Mouse (Mus musculus) limb, embryonic 13.5 days (tissue): ENCODE results near the gene Slc8a3. TPM values are rescaled to one million over a fixed set of nuclear protein-coding genes. Genes with fewer than 3 reads are reported as not detected.

Source experiments
- ATAC-seq: fragments of 200-750 bp; cut with Nextera tagmentation; 2 replicates; pipeline ENCODE4 v1.8.0; 2017; ENCODE audit warnings: low read depth, moderate number of reproducible peaks, moderate TSS enrichment; ENCODE audit not compliant: low FRiP score
- H3K27ac ChIP-seq: fragments of 300-500 bp; sonication (generic); 2 replicates; pipeline ENCODE4 v1.5.1; 2015; ENCODE audit warnings: inconsistent platforms, mild to moderate bottlenecking, moderate library complexity
- H3K27me3 ChIP-seq: fragments of 300-500 bp; sonication (generic); 2 replicates; pipeline ENCODE4 v1.6.1; 2015; ENCODE audit warnings: mild to moderate bottlenecking, inconsistent platforms
- H3K36me3 ChIP-seq: fragments of 300-500 bp; sonication (generic); 2 replicates; pipeline ENCODE4 v1.6.1; 2015; ENCODE audit warnings: inconsistent platforms, mild to moderate bottlenecking, moderate library complexity
- H3K4me1 ChIP-seq: fragments of 300-500 bp; sonication (generic); 2 replicates; pipeline ENCODE4 v1.6.1; 2015; ENCODE audit warnings: inconsistent platforms
- H3K4me2 ChIP-seq: fragments of 300-500 bp; sonication (generic); replicated peaks from 2 replicates; pipeline ENCODE4 v1.6.1; 2015; ENCODE audit warnings: inconsistent platforms, mild to moderate bottlenecking, moderate library complexity
- H3K4me3 ChIP-seq: fragments of 300-500 bp; sonication (generic); 2 replicates; pipeline ENCODE4 v1.5.1; 2015; ENCODE audit warnings: moderate library complexity, mild to moderate bottlenecking, inconsistent platforms
- H3K9ac ChIP-seq: fragments of 300-500 bp; sonication (generic); 2 replicates; pipeline ENCODE4 v1.6.1; 2015; ENCODE audit warnings: mild to moderate bottlenecking, inconsistent platforms
- H3K9me3 ChIP-seq: fragments of 300-500 bp; sonication (generic); 2 replicates; pipeline ENCODE4 v1.6.1; 2016; ENCODE audit warnings: inconsistent platforms
- WGBS: fragments of 180-500 bp; shearing (Covaris S2); methylation state at CpG from one replicate; pipeline ENCODE4 v1.1.7; 2015; 5-methylcytosine and 5-hydroxymethylcytosine counted together
- polyA plus RNA-seq: library from polyadenylated mRNA; unstranded; fragments of >200 nt; fragmentation: Nextera tagmentation; extraction: Ambion mirVana; gene quantifications from 2 replicates; pipeline ENCODE4 v1.2.1, GENCODE M21; 2015

The Slc8a3 gene
- polyA plus RNA-seq, 1 experiment from 2014 or later: 1.5 TPM

DNA sequence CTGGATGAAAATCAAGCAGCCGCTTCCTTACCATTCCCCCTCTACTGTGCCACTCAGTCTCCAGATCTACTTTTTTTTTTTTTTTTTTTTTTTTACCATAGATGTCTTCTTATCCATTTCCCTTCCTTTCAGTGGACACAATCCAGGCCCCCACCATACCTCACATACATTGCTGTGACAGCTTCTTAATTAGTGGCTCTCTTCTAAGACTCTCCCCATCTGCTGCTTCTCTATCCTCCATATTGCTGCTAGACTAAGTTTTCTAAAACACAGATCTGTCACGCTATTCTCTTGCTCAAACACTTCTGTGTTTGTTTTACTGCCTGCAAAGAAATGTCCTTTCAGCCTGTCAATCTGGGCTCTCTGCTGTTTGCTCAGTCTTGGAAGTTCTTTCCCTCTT lies 54.9 kb downstream of the Slc8a3 start:
- H3K27ac ChIP-seq: no peak overlapping the region
- WGBS: 84% methylated on average over 2 of the region's 2 CpGs
- H3K4me1 ChIP-seq: no peaks in the 10 kb centered on the region
- H3K4me2 ChIP-seq: no peak overlapping the region
- no peaks in the 10 kb centered on the region for H3K27me3 ChIP-seq
- no peaks in the 10 kb centered on the region for H3K9me3 ChIP-seq
- H3K9ac ChIP-seq: no peak overlapping the region
- ATAC-seq: no peak
- H3K4me3 ChIP-seq: no peak overlapping the region
- H3K36me3 ChIP-seq: no peaks in the 10 kb centered on the region

DNA sequence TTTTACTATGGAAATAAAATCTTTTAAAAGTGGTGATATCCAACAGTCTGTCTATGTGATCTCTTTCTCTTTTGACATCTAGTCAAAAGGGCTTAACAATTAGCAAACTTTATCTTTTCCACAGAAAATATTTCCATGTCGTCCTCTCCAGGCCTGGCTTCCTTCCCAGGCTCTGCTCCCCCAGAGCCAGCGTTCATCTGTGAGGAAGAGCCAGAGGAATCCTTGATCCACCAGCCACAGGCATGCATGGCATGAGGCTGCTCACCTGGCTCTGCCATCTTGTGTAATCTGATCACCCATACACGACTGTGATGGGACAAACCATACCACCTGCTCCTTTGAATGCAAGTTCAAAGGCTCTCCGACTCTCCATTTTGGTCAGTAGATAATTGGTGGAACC lies 58.4 kb downstream of the Slc8a3 start:
- H3K36me3 ChIP-seq: no peaks in the 10 kb centered on the region
- H3K4me2 ChIP-seq: no peak overlapping the region
- no peak overlapping the region for H3K9ac ChIP-seq
- H3K27me3 ChIP-seq: no peaks in the 10 kb centered on the region
- no peak for ATAC-seq
- no peaks in the 10 kb centered on the region for H3K9me3 ChIP-seq
- no peaks in the 10 kb centered on the region for H3K4me1 ChIP-seq
- 68% methylated on average over 4 of the region's 4 CpGs for WGBS
- H3K4me3 ChIP-seq: no peak overlapping the region
- H3K27ac ChIP-seq: no peak overlapping the region

DNA sequence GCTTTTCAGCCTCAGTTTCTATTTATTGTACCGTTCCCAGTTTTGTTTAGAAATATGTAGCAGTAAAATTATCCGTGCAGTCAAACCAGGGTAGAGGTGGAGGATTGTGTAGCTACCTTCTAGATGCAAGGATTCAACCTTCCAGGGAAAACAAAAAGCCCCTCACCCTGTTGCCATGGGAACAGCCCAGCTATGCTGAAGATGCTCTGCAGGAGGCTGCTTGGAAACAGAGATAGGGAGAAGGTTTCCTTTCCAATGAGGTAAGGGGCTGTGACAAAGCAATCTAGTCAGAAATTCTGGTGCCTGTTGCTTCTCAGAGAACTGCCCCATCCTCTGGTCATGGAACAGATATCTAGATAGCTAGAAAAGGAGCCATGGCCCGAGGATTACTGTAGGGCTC lies 59.6 kb downstream of the Slc8a3 start:
- Histone ChIP-seq H3K4me2 (no peak overlapping the region), H3K4me3 (no peak overlapping the region), H3K9ac (no peak overlapping the region), H3K36me3 (no peaks in the 10 kb centered on the region), H3K27ac (no peak overlapping the region), H3K4me1 (no peaks in the 10 kb centered on the region), H3K9me3 (no peaks in the 10 kb centered on the region), H3K27me3 (no peaks in the 10 kb centered on the region)
- 58% methylated on average over 3 of the region's 3 CpGs for WGBS
- no peak for ATAC-seq

DNA sequence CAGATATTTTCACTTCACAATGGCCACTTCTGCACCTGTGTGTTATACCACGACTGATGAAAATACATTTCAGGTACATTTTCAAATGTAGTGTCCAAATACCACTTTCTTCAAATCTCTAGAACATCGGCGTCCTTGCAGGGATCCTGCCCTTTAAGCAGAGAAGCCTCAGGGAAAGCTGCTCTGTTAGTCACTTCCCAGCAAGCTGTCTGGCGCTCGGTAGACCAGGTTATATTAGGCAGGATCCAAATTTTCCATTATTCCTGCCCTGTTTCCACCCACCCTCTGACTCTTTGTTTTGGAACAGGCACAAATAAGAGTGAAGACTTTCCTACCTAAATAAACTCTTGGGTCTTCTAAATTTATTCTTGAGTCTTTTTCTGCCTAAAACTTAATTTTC lies 63.7 kb downstream of the Slc8a3 start:
- no peaks in the 10 kb centered on the region for H3K4me1 ChIP-seq
- H3K4me2 ChIP-seq: no peak overlapping the region
- no peak overlapping the region for H3K4me3 ChIP-seq
- H3K27me3 ChIP-seq: no peaks in the 10 kb centered on the region
- no peaks in the 10 kb centered on the region for H3K9me3 ChIP-seq
- 76% methylated on average over 5 of the region's 5 CpGs for WGBS
- no peak overlapping the region for H3K9ac ChIP-seq
- ATAC-seq: no peak
- no peaks in the 10 kb centered on the region for H3K36me3 ChIP-seq
- no peak overlapping the region for H3K27ac ChIP-seq

- H3K9ac ChIP-seq: no peak overlapping the region
- no peak overlapping the region for H3K27ac ChIP-seq
- H3K36me3 ChIP-seq: no peaks in the 10 kb centered on the region
- no peak for ATAC-seq
- H3K27me3 ChIP-seq: no peaks in the 10 kb centered on the region
- WGBS: 88% methylated on average over 6 of the region's 6 CpGs
- H3K4me2 ChIP-seq: no peak overlapping the region
- no peak overlapping the region for H3K4me3 ChIP-seq
- no peaks in the 10 kb centered on the region for H3K4me1 ChIP-seq
- no peaks in the 10 kb centered on the region for H3K9me3 ChIP-seq
Observed at GRCm38 (mm10) chr12:81262821-81263220, 70.2 kb downstream of the Slc8a3 start.

- H3K4me3 ChIP-seq: no peak overlapping the region
- no peaks in the 10 kb centered on the region for H3K36me3 ChIP-seq
- H3K4me2 ChIP-seq: no peak overlapping the region
- H3K9me3 ChIP-seq: no peaks in the 10 kb centered on the region
- no peaks in the 10 kb centered on the region for H3K4me1 ChIP-seq
- H3K27ac ChIP-seq: no peak overlapping the region
- no peak overlapping the region for H3K9ac ChIP-seq
- 89% methylated on average over 3 of the region's 3 CpGs for WGBS
- H3K27me3 ChIP-seq: no peaks in the 10 kb centered on the region
- ATAC-seq: no peak
Observed at GRCm38 (mm10) chr12:81258215-81258614, 74.8 kb downstream of the Slc8a3 start.

DNA sequence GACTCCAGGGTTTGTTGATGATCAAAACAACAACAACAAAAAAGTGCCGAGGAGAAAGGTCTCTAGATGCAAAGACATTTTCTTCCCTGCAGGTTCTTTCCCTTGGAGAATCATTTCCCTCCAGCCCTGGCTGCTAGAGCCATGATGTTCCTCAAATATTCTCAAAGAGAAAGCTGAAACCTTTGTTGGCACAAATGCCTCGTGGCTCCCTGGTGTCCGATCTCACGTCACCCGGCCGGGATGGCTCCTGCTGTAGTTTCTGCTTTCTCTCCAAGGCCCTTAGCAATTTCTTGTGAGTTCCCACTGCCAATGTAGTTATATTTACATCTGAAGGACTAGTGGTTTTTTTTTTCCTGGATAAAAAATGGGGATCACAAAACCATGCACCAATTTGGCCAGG lies 87.6 kb downstream of the Slc8a3 start:
- H3K9me3 ChIP-seq: no peaks in the 10 kb centered on the region
- H3K4me2 ChIP-seq: no peak overlapping the region
- 70% methylated on average over 6 of the region's 6 CpGs for WGBS
- no peak for ATAC-seq
- no peak overlapping the region for H3K27ac ChIP-seq
- no peak overlapping the region for H3K9ac ChIP-seq
- H3K4me1 ChIP-seq: no peaks in the 10 kb centered on the region
- no peaks in the 10 kb centered on the region for H3K36me3 ChIP-seq
- no peaks in the 10 kb centered on the region for H3K27me3 ChIP-seq
- no peak overlapping the region for H3K4me3 ChIP-seq

GRCm38 (mm10) chr12:81244954-81245353 lies 88.0 kb downstream of the Slc8a3 start:
- no peaks in the 10 kb centered on the region for H3K36me3 ChIP-seq
- no peak overlapping the region for H3K27ac ChIP-seq
- H3K9ac ChIP-seq: no peak overlapping the region
- 82% methylated on average over 7 of the region's 7 CpGs for whole genome bisulfite sequencing
- H3K4me2 ChIP-seq: no peak overlapping the region
- H3K27me3 ChIP-seq: no peaks in the 10 kb centered on the region
- H3K4me1 ChIP-seq: no peaks in the 10 kb centered on the region
- H3K4me3 ChIP-seq: no peak overlapping the region
- H3K9me3 ChIP-seq: no peaks in the 10 kb centered on the region
- ATAC-seq: no peak

DNA sequence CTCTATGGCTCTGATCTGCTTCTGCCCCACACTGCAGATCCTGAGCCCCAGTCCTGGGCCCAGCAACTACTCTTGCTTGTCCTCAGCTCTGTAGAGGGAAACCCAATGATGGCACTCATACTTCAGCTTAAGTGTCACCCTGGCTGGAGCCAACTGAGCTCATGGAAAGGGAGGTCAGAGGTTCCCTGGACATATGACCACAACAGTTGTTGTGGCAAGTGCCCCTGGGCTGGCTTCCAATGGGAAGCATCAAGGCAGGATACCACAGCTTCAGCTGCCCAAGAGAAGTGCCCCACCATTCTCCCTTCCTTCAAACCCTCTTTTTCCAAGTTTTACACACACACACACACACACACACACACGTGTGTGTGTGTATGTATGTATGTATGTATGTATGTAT lies 88.5 kb downstream of the Slc8a3 start:
- Histone ChIP-seq H3K27ac (no peak overlapping the region), H3K9ac (no peak overlapping the region), H3K27me3 (no peaks in the 10 kb centered on the region), H3K4me3 (no peak overlapping the region), H3K36me3 (no peaks in the 10 kb centered on the region), H3K4me2 (no peak overlapping the region), H3K4me1 (no peaks in the 10 kb centered on the region), H3K9me3 (no peaks in the 10 kb centered on the region)
- WGBS: 50% methylated on average over 1 of the region's 1 CpGs
- ATAC-seq: no peak

DNA sequence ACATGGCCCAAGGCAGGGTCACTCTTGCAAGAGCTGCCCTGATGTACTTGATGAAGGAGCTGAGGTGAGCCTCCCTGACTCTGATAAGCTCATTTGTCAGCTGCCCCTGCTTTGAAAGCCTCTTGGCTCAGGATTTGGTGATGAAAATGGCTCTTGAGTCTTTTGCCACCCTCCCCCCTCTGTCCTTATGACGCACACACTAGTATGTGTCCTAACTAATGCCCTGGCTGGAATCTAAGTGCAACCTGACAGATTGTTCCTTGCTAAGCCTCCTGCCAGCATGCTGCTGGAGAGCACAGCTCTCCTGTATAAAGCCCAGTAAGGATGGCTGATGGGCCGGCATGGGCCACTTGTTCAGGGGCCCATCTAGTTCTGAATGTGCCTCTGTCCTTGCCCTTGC lies 91.3 kb downstream of the Slc8a3 start:
- no peak overlapping the region for H3K4me3 ChIP-seq
- 72% methylated on average over 2 of the region's 2 CpGs for WGBS
- no peak overlapping the region for H3K4me2 ChIP-seq
- no peak for ATAC-seq
- H3K27me3 ChIP-seq: no peaks in the 10 kb centered on the region
- H3K27ac ChIP-seq: no peak overlapping the region
- no peak overlapping the region for H3K9ac ChIP-seq
- no peaks in the 10 kb centered on the region for H3K36me3 ChIP-seq
- no peaks in the 10 kb centered on the region for H3K4me1 ChIP-seq
- H3K9me3 ChIP-seq: no peaks in the 10 kb centered on the region

GRCm38 (mm10) chr12:81241096-81241495 lies 91.9 kb downstream of the Slc8a3 start:
- Histone ChIP-seq H3K36me3 (no peaks in the 10 kb centered on the region), H3K9me3 (no peaks in the 10 kb centered on the region), H3K4me2 (no peak overlapping the region), H3K27ac (no peak overlapping the region), H3K4me1 (no peaks in the 10 kb centered on the region), H3K27me3 (no peaks in the 10 kb centered on the region), H3K4me3 (no peak overlapping the region), H3K9ac (no peak overlapping the region)
- 82% methylated on average over 4 of the region's 4 CpGs for WGBS
- ATAC-seq: no peak

DNA sequence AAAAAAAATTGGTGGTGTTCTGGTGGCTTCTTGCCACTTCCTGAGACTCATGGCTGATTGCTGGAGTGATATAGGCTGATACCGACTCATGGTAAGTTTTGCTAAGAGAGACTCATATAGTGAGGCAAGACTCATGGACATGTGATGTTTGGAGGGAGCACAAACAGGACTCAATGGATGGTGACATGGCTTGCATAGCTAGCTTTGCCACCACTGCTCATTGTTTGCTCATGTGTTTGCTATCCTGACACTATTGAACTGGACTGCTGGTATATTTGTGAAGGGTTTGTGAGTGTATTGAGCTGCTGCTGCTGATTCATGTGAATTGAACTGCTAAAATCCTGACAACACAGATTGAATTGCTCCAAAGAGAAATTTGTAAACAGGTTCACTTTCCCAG lies 95.8 kb downstream of the Slc8a3 start:
- Histone ChIP-seq H3K27me3 (no peaks in the 10 kb centered on the region), H3K4me2 (no peak overlapping the region), H3K36me3 (no peaks in the 10 kb centered on the region), H3K27ac (no peak overlapping the region), H3K9ac (no peak overlapping the region), H3K4me3 (no peak overlapping the region), H3K4me1 (no peaks in the 10 kb centered on the region), H3K9me3 (no peaks in the 10 kb centered on the region)
- no peak for ATAC-seq
- 90% methylated on average over 1 of the region's 1 CpGs for WGBS

DNA sequence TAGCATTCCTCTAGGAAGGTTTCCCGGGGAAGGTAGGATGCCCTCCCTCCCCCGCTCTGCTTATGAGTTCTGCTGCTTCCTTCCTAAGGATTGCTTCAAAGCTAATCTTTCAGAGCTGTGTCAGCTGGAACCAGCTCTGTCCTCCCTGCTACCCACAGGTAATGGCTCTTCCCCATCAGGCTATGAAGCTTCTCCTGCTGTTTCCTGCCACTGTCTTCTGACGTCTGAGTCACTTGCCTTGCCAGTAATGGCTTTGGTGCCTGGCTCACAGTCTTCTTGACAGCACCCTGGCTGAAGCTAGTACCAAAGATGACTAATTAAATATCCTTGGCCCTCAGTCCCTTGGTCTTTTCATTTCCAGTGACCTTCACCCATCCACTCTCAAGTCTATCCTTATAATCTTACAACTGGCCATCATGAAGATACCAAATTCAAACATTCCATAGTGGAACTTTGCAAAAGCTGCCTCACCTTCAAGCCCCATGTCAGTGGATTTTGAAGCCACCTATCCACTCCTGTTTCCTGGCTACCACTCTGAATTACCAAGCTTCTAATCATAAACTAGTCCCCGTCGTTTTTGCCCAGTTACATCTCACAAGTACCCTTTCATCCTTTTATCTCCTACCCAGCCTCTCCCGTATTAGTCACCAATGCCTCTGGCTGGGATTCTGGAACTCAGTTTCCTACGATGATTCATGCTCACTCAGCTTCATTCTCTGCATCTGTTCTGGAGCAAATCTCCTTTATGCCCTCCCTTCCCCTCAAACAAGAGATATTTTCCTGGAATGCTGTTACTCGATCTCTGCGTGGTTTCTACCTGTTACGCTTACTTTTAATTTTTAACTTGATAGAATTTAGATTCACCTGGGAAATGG lies 97.3 kb downstream of the Slc8a3 start:
- H3K4me1 ChIP-seq: no peaks in the 10 kb centered on the region
- 88% methylated on average over 10 of the region's 10 CpGs for WGBS

More for the DNA sequence above, 97.3 kb downstream of the Slc8a3 start:
- Histone ChIP-seq H3K4me2 (no peak overlapping the region), H3K9me3 (no peaks in the 10 kb centered on the region), H3K27ac (no peak overlapping the region), H3K27me3 (no peaks in the 10 kb centered on the region), H3K36me3 (no peaks in the 10 kb centered on the region), H3K9ac (no peak overlapping the region), H3K4me3 (no peak overlapping the region)
- ATAC-seq: no peak
